Mouse (Mus musculus) spleen, postnatal 4 days (tissue): Measurements from ENCODE around the gene Asic2.
"Not testable (repeated sequence)": the region's sequence is repeated elsewhere in the genome, so short reads cannot be mapped to it uniquely, and the experiment has no call there.

Experiments used
- DNase-seq, 2 experiments: peaks; one replicate each; pipeline ENCODE4 v3.0.0; 2022; ENCODE audit warnings: low spot score in 2 of 2

Asic2 gene

GRCm38 (mm10) chr11:81454111-81454510, 514.1 kb downstream of the Asic2 start:
- no peak for DNase-seq

DNA sequence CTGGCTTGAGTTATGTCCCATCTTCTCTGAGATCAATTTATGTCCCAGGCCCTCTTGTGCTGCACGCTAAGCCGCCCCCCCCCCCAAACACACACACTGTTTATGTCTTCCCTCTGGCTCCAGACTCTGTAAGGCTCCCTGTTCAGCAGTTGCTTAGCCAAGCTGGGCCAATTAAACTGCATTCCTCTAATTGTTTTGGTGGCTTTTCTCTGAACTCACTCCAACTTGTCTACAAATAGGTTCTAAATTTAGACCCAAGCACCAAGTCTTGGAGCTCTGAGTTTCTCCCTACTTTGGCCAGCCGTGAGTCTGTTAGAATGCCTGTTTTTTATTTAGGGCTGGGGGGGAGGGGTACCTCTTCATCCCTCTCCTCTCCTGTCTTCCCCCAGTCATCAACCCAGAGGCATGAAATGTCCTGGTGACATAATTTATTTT, 519.0 kb downstream of the Asic2 start:
- no peak for DNase-seq

DNA sequence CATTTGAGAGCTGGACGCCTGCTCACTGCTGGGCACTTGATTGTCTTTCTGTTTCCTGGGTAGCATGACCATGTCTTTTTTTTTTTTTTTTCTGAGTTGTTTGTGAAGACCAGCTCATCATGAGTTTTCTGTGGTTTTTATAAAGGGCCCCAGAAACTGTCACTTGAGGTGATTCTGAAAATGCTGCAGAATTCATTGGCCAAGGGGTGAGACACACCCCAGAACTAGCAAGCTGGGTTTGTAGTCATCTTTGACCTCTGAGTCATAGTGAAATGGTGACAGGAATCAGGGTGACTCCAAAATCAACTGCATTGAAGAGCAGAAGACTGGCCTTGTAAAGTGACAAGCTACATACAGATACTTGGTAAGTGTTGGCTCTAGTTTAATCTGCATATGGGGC, 521.9 kb downstream of the Asic2 start:
- DNase-seq = no peak

GRCm38 (mm10) chr11:81426857-81427256, 541.4 kb downstream of the Asic2 start:
- DNase-seq = no peak

- DNase-seq = no peak
Measured at GRCm38 (mm10) chr11:81419112-81419511, 549.1 kb downstream of the Asic2 start.

GRCm38 (mm10) chr11:81418027-81418426, 550.2 kb downstream of the Asic2 start:
- DNase-seq = no peak

GRCm38 (mm10) chr11:81416319-81416718, 551.9 kb downstream of the Asic2 start:
- DNase-seq = no peak

GRCm38 (mm10) chr11:81414596-81414995, 553.7 kb downstream of the Asic2 start:
- DNase-seq = no peak

DNA sequence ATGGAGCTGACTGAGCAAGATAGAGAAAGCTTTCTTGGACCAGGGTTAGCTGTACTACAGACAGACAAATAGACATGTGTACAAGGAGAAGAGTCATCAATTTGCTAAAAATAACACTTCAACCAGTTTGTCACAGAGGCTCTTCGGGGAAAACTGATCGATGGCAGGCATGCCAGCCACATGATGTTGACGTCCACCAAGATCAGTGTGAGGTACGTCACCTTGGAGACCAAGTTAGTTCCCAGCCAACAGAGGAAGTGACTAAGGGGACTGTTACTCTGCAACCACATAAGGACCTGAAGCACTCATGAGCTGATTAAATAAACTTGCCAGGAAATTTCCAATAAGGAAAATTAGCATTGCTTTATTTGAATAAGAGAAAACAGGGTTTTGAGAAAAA, 557.0 kb downstream of the Asic2 start:
- no peak for DNase-seq

GRCm38 (mm10) chr11:81405951-81406350, 562.3 kb downstream of the Asic2 start:
- no peak for DNase-seq

DNA sequence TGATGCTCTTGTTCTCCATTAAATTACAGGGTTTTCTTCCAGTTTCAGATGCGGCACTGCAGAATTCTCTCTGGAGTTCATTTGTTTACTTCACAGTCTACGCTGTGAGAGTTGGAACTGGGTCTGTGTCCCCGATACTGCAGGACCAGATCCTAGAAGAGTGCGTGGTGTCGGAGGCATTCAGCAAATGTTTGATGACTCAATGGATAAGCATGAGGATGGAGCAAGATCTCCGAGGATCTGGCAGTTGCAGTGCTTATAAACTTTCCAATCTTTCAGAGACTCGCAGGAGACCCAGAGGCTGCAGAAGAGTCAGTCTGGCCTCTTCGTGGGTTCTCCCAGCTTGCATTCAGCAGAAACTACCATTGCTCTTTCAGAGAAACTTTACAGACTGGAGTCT, 566.0 kb downstream of the Asic2 start:
- DNase-seq = no peak

GRCm38 (mm10) chr11:81392855-81393254, 575.4 kb downstream of the Asic2 start:
- DNase-seq = no peak

DNA sequence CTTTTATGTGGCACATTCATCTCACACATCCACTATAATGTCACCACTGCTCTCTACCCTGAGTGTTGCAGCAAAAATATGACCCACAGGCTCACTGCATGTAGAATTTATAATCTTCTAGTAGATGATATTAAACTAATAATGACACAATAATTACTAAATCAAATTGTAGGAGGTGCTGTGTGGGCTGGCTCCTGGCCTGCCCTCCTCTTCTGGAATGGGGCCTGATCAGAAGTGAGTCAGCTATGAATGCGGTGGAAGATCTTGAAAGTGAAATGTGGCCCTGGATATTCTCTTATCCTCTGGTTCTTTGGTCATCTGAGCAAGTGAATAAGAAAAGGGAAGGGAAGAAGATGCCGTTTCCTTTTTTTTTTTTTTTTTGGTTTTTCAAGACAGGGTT, 582.1 kb downstream of the Asic2 start:
- no peak for DNase-seq

DNA sequence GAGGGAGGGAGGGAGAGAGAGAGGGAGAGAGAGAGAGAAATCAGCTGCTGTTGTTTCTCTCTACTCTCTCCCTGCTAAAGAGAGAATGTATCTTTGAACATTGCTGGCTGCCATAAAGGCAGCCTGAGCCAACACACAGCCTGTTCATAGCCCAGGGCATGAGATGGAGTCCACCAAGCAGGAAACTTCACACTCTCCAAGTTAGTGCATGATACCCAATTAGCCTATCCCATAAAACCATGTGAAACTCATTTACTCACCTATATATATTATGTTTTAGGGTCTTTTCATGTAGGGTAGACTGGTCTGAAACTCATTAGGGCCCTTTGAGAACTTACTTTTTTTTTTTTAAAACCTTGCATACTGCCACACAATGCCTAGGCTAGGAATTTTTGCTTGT, 582.7 kb downstream of the Asic2 start:
- no peak for DNase-seq

DNA sequence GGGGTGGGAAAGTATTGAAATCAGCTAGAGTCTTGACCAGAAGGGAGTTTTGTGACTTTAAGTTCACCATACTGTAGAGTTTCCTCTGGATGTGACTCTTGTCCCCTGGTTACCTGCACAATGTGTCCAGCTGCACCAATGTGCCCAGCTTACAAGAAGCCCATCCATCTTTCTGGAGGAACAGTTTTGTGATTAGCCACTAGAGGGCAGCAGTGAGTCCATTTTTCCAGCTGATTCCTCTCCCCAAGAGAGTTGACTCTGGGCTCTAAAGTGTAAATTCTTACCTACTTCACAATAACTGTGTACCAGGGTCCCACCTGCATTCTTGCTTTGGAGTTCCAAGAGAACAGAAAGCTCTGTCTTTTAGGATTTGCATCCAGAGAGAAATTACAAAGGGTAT, 593.4 kb downstream of the Asic2 start:
- no peak for DNase-seq

DNA sequence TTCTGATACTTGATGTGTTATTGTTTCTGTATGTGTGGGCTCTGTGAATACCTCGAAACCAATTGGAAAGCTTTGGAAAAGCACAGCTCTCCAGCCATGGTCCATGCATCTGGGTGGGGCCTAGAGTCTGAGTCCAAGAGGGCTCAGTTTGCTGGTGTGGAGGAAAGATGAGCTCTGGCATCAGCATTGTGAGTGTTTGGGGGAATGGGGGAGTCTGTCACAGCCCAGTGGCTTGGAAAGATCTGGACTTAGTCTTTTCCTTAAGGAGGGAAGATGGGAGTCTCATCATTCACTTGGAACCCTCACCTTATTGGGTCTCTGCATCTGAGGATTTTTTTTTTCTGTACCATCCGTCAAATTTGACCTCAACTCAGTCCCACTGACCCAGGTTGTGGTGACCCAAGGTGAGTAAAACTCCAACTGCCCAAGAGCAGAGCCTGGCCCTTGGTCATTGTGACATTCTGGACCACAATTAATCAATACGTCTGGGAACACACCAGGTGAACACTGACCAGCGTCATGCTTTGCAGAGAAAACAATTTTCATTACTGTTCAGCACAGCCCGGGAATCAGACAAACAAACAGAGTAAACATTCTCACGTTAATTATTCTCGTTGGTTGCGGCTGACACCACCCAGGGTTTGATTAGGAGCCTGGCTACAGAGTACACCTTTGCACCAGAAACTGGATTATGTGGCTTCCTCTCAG, 594.1 kb downstream of the Asic2 start:
- no peak for DNase-seq

DNA sequence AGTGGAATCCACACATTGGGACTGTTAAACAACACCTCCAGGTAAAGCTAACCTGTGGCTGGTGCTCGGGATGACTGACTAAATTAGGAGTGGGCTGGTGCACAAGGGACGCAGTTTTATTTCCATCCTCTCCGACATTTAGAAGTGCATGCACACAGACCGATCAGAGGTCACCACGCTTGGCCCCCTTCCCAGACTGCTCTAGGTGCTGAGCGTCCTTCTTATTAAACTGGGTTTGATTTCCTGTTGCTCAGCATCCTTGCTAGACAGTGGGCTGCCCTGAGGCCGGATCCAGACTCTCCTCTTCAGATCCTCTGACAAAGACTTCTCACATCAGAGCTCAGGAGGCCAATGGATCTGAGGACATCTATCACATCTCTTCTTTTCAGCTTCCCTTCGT, 596.7 kb downstream of the Asic2 start:
- no peak for DNase-seq

- no peak for DNase-seq
Measured at GRCm38 (mm10) chr11:81370426-81370810, 597.8 kb downstream of the Asic2 start.

GRCm38 (mm10) chr11:81369497-81370425, 598.5 kb downstream of the Asic2 start:
- no peak for DNase-seq

GRCm38 (mm10) chr11:81364442-81364841, 603.8 kb downstream of the Asic2 start:
- DNase-seq = no peak

- no peak for DNase-seq
Measured at GRCm38 (mm10) chr11:81362461-81362860, 605.8 kb downstream of the Asic2 start.

DNA sequence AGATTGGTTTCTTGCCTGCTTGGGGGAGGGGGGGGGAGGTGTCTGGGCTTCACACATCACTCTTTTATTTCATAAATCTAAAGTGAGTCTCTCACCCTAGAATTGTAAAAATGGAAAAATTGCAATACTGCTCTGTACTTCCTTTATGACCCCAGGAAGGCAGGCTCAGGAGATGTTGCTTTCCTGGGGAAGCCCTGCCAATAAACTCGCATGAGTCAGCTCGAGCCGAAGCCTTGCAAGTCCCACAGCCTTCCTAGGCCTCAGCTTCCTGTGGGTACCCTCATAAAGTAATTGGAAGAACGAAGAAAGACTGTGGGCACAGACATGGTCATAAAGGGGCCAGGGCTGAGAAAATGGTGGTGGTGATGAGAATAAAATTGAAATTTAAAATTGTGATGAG, 607.2 kb downstream of the Asic2 start:
- DNase-seq = no peak

- DNase-seq = not testable (repeated sequence)
Measured at GRCm38 (mm10) chr11:81350498-81350897, 617.8 kb downstream of the Asic2 start.
